Mouse (Mus musculus): ENCODE measurements around the gene Elovl6. TPM values are rescaled to one million over a fixed set of nuclear protein-coding genes. Genes with fewer than 3 reads are reported as not detected.

Elovl6 gene
- total RNA-seq, 4 experiments from 2014 or later, result 37.7 to 86.6 (median 48.4) TPM

- DNase-seq, result no peak
These were observed 11.2 kb downstream of the Elovl6 start for GRCm38 (mm10) chr3:129543376-129543775.

- DNase-seq, result no peak
These were observed 12.1 kb downstream of the Elovl6 start for GRCm38 (mm10) chr3:129544217-129544616.

DNA sequence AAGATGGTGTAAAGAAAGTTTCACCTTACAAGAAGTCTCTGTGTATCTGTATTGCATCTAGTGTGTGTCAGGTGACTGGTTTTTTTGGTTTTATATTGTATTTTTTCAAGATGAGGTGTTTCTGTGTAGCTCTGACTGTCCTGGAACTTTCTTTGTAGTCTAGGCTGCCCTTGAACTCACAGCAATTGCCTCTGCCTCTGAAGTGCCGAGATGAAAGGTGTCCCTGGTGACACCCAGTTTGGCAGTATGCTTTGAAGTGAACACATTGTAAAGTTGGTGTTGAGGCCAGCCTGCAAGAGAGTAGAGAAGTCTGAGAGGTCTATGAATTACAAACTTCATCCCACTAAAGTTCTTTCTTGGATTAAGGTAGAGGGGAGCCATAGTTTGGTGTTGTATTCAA is 13.1 kb downstream of the Elovl6 start:
- DNase-seq, result no peak

DNA sequence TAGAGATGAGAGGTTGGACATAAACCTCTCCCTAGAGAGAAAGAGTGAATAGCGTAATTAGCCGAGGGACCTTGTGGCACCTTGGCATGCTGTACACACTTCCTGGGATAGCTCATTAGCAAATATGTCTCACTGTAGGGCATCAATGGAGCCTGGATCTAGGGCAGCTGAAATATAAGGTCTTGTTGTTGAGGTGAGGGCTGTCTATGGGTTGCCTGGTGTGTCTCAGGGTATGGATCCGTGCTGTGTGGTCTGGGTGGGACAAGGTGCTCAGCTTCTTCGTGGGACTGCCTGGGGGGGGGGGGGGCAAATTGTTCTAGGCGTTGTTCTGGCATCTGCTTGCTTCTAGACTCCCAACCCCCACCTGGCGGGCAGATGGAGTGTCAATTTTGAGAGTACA is 13.6 kb downstream of the Elovl6 start:
- no peak for DNase-seq

GRCm38 (mm10) chr3:129547837-129548435 is 15.8 kb downstream of the Elovl6 start:
- no peak for DNase-seq

GRCm38 (mm10) chr3:129548760-129549159 is 16.6 kb downstream of the Elovl6 start:
- no peak for DNase-seq

DNA sequence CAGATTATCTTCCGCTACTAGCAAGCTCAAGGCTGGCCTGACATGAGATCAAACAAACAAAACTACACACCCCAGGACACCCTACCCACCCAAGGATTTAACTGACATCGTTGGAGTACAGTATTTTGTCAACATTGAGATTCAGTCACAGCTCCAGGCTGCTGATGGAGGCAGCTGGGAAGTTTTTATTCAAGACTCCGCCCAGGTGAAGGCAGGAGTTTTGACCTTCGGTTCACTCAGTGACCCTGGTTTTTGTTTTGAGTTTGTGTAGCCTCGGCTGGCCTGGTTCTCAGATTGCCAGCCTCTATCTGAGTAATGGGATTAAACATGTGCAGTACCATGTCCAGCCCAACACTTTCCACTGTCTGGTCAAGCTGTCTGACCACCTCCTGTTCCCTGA is 17.4 kb downstream of the Elovl6 start:
- DNase-seq, result no peak

- no peak for DNase-seq
These were observed 19.6 kb downstream of the Elovl6 start for GRCm38 (mm10) chr3:129551581-129552290.

DNA sequence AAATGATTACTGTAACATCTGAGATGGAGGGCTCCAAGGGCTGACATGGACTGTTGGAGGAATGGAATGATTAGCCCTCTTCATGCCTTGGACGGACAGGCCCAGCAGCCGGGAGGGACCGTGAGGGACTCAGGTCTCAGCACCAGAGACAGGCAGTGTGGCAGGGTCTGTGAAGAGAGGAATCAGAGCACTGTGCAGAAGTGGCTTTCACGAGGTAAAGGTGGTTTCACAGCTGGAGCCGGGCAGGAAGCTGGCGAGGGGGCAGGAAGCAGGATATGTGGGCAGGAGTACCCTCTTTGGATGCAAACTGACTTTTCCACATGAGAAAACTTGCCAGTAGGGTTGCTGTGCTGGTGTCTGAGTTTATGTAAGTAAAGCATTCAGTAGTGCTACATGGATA is 20.2 kb downstream of the Elovl6 start:
- no peak for DNase-seq

GRCm38 (mm10) chr3:129553173-129553572 is 21.0 kb downstream of the Elovl6 start:
- DNase-seq, result no peak

GRCm38 (mm10) chr3:129553661-129554060 is 21.5 kb downstream of the Elovl6 start:
- no peak for DNase-seq

DNA sequence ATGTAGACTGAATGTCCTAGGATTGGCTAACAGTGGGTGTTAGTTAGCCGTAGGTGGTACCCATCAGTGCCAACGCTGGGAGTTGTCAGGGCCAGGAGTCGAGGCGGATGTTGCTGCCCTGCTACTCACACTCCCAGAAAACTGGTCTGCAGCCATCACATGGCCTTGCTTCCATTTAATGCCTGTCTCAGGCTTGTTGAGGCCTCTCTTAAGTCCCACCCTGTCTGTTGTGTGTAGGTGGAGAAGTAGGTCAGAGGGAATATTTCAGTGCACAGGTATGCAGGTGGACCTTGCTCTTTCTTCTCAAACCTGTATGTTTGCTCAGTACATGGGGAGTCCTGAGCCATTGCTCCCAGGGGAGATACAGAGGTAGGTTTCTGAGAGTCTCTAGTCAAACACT is 22.3 kb downstream of the Elovl6 start:
- no peak for DNase-seq

GRCm38 (mm10) chr3:129557048-129557447 is 24.9 kb downstream of the Elovl6 start:
- DNase-seq, result no peak

- no peak for DNase-seq
These were observed 25.4 kb downstream of the Elovl6 start for GRCm38 (mm10) chr3:129557566-129557965.

GRCm38 (mm10) chr3:129558016-129558955 is 26.1 kb downstream of the Elovl6 start:
- no peak for DNase-seq

DNA sequence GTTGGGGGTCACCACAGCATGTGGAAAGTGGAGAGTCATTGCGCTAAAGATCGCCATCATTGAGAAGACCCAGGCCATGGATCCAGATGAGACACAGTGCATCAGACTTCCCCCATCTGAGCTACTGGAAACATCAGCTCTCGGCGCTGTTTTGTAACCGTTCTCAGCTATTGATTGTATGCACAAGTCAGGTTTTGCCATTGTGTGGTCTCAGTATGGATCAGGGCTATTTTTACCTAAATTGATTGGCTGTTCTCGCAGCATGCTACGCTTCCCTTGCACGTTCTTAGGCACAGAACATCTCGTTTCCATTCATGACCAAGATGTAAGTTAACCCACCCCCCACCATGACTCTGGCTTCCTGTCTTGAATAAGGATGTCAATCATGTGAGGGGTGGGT is 27.9 kb downstream of the Elovl6 start:
- no peak for DNase-seq

- DNase-seq, result no peak
These were observed 28.9 kb downstream of the Elovl6 start for GRCm38 (mm10) chr3:129561011-129561410.

- no peak for DNase-seq
These were observed 29.7 kb downstream of the Elovl6 start for GRCm38 (mm10) chr3:129561853-129562252.

GRCm38 (mm10) chr3:129562411-129562810 is 30.3 kb downstream of the Elovl6 start:
- DNase-seq, result no peak

DNA sequence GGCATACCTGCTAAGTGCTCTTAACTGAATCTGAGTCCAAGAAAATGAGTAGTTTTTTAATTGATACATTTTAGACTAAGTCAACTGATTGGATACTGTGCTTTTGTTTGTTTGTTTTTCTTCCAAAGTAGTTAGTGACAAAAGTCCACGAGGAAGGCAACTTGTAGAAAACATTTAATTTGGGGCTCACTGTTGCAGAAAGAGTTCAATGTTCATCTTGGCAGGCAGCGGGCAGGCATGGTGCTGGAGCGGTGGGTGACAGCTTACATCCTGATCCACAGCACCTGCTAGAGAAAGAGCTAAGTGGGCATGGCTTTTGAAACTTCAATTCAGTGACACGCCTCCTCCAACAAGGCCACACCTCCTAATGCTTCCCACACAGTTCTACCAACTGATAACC is 31.7 kb downstream of the Elovl6 start:
- DNase-seq, result no peak

GRCm38 (mm10) chr3:129564852-129565251 is 32.7 kb downstream of the Elovl6 start:
- DNase-seq, result no peak

- no peak for DNase-seq
These were observed 33.3 kb downstream of the Elovl6 start for GRCm38 (mm10) chr3:129565458-129565857.

- no peak for DNase-seq
These were observed 33.9 kb downstream of the Elovl6 start for GRCm38 (mm10) chr3:129566013-129566412.
